Mouse (Mus musculus): Measurements from ENCODE around the gene Gm438. TPM values are rescaled to one million over a fixed set of nuclear protein-coding genes. Genes with fewer than 3 reads are reported as not detected.

Gene Gm438
- not detected in 2 replicates for total RNA-seq (2012; rRNA removed)
- not detected in 2 replicates for total RNA-seq (2014; rRNA removed)
- polyA plus RNA-seq (2012; ENCODE audit: insufficient read length, low read depth), result not detected in 2 replicates

- TF ChIP-seq ETS1 (conservative IDR thresholded peaks at IDR 0.05; ENCODE audit: low read depth, low read length) (no peak), UBTF (IDR thresholded peaks at IDR 0.05; ENCODE audit: low read depth, low read length) (no peak), TBP (conservative IDR thresholded peaks at IDR 0.05; ENCODE audit: low read depth, low read length) (no peak), RCOR1 (conservative IDR thresholded peaks at IDR 0.05; ENCODE audit: low read depth, low read length) (no peak)
- Histone ChIP-seq H3K4me3 (replicated peaks in 1 of 3; ENCODE audit: low read depth in 2 of 3, low read length in 2 of 3, poor library complexity in 1 of 3) (no peak within 1 kb of the TSS), H3K4me2 (ENCODE audit: insufficient read depth, low read depth, poor library complexity, severe bottlenecking) (no peak within 1 kb of the TSS), H3K4me1 (ENCODE audit: control insufficient read depth in 1 of 2, insufficient read depth in 2 of 2) (no peaks in the 10 kb centered on the region), H3K79me2 (replicated peaks; ENCODE audit: control insufficient read depth, extremely low read depth, insufficient read depth, poor library complexity, severe bottlenecking) (no peaks in the 10 kb centered on the region), H3K27me3 (replicated peaks) (peaks cover 58% of the 10 kb centered on the region), H3K9ac (ENCODE audit: insufficient read depth, low read depth) (no peak within 1 kb of the TSS), H3K27ac (ENCODE audit: insufficient read depth, low read depth) (no peak within 1 kb of the TSS), H3K36me3 (replicated peaks in 1 of 2; ENCODE audit: control insufficient read depth in 1 of 2, insufficient read depth in 1 of 2, low read length in 1 of 2) (no peaks in the 10 kb centered on the region), H3K9me3 (replicated peaks; ENCODE audit: low read length) (no peaks in the 10 kb centered on the region)
- in situ Hi-C loops (cut with MboI; ENCODE audit: low pct_ligation_motif_present, low pct_unique_long_range_greater_than_20kb, low sequenced_read_pairs), result no loop called here
- DNase-seq (ENCODE audit: extremely low read depth), result no peak
- dilution Hi-C loops (cut with MboI; ENCODE audit: extremely low pct_ligation_motif_present, extremely low pct_unique_long_range_greater_than_20kb, low sequenced_read_pairs), result no loop called here
Observed at GRCm38 (mm10) chr4:144786483-144786882, at the start of gene Gm438. Gm438 (minus strand) TSS chr4:144786583.

- no peak for TF ChIP-seq E2F4 (IDR thresholded peaks at IDR 0.05; ENCODE audit: insufficient replicate concordance, low read depth, low read length)
- TF ChIP-seq SIN3A (IDR thresholded peaks at IDR 0.05; ENCODE audit: low read length), result no peak
- TF ChIP-seq TCF12 (IDR thresholded peaks at IDR 0.05; ENCODE audit: low read depth, low read length), result no peak
- TF ChIP-seq IRF4 (IDR thresholded peaks at IDR 0.05; ENCODE audit: low read depth, low read length), result no peak
- TF ChIP-seq TBP (conservative IDR thresholded peaks at IDR 0.05; ENCODE audit: low read depth, low read length), result no peak
- no peak for TF ChIP-seq ZKSCAN1 (IDR thresholded peaks at IDR 0.05; ENCODE audit: borderline replicate concordance, low read depth, low read length)
- no peak for TF ChIP-seq HCFC1 (IDR thresholded peaks at IDR 0.05; ENCODE audit: low read depth, low read length)
- no peak for TF ChIP-seq RAD21 (IDR thresholded peaks at IDR 0.05; ENCODE audit: low read depth, low read length)
- TF ChIP-seq ZC3H11A (IDR thresholded peaks at IDR 0.05; ENCODE audit: low read depth, low read length), result no peak
- TF ChIP-seq MAZ (IDR thresholded peaks at IDR 0.05; ENCODE audit: low read depth, low read length), result no peak
- no peak for TF ChIP-seq SMC3 (IDR thresholded peaks at IDR 0.05; ENCODE audit: low read depth, low read length)
- TF ChIP-seq NRF1 (IDR thresholded peaks at IDR 0.05; ENCODE audit: low read depth, low read length), result no peak
- no peak for TF ChIP-seq JUND (conservative IDR thresholded peaks at IDR 0.05; ENCODE audit: low read depth, low read length)
- TF ChIP-seq USF2 (conservative IDR thresholded peaks at IDR 0.05; ENCODE audit: low read depth, low read length), result no peak
- TF ChIP-seq NELFE (IDR thresholded peaks at IDR 0.05; ENCODE audit: low read depth, low read length), result no peak
- no peak for TF ChIP-seq JUN (IDR thresholded peaks at IDR 0.05; ENCODE audit: insufficient read depth, low read depth, low read length)
- no peak for TF ChIP-seq CTCF (conservative IDR thresholded peaks at IDR 0.05 in 1 of 2, IDR thresholded peaks at IDR 0.05 in 1 of 2; ENCODE audit: low read depth in 2 of 2, low read length in 2 of 2)
- in situ Hi-C loops (cut with MboI; ENCODE audit: low pct_ligation_motif_present, low pct_unique_long_range_greater_than_20kb, low sequenced_read_pairs) (no loop called here), dilution Hi-C loops (cut with MboI; ENCODE audit: extremely low pct_ligation_motif_present, extremely low pct_unique_long_range_greater_than_20kb, low sequenced_read_pairs) (no loop called here)
- no peaks in the 10 kb centered on the region for H3K79me2 ChIP-seq (replicated peaks; ENCODE audit: control insufficient read depth, extremely low read depth, insufficient read depth, poor library complexity, severe bottlenecking)
- no peaks in the 10 kb centered on the region for H3K4me1 ChIP-seq (ENCODE audit: control insufficient read depth in 1 of 2, insufficient read depth in 2 of 2)
- H3K27ac ChIP-seq (ENCODE audit: insufficient read depth, low read depth), result no peak overlapping the region
- no peak overlapping the region for H3K4me2 ChIP-seq (ENCODE audit: insufficient read depth, low read depth, poor library complexity, severe bottlenecking)
- no peaks in the 10 kb centered on the region for H3K9me3 ChIP-seq (replicated peaks; ENCODE audit: low read length)
- no peak overlapping the region for H3K4me3 ChIP-seq (replicated peaks in 1 of 3; ENCODE audit: low read depth in 2 of 3, low read length in 2 of 3, poor library complexity in 1 of 3)
- no peaks in the 10 kb centered on the region for H3K36me3 ChIP-seq (replicated peaks in 1 of 2; ENCODE audit: control insufficient read depth in 1 of 2, insufficient read depth in 1 of 2, low read length in 1 of 2)
- no peak for DNase-seq (ENCODE audit: extremely low read depth)
- peaks cover 22% of the 10 kb centered on the region for H3K27me3 ChIP-seq (replicated peaks)
- no peak overlapping the region for H3K9ac ChIP-seq (ENCODE audit: insufficient read depth, low read depth)
Observed at GRCm38 (mm10) chr4:144824706-144825105, 38.3 kb upstream of the Gm438 start.

All from CH12.LX (cell line).